Mouse (Mus musculus) MEL (cell line): ENCODE results near the gene Fanci. TPM values are rescaled to one million over a fixed set of nuclear protein-coding genes. Genes with fewer than 3 reads are reported as not detected.

ENCODE experiments used
- DNase-seq: peaks from one replicate; pipeline ENCODE4 v3.0.0; 2011; ENCODE audit warnings: low read depth, low spot score
- H3K27ac ChIP-seq: 2 replicates; pipeline ENCODE4 v1.5.1; 2012; ENCODE audit warnings: low read depth, mild to moderate bottlenecking, control low read depth, low read length, moderate library complexity; ENCODE audit not compliant: control insufficient read depth
- H3K27me3 ChIP-seq, 2 experiments: fragments of 150-350 bp in 1 of 2; sonication (generic) in 1 of 2; 2 replicates each; pipeline ENCODE4 v1.6.1; 2012; ENCODE audit warnings: low read length in 2 of 2, mild to moderate bottlenecking in 2 of 2, improper control_type of control experiment in 1 of 2, moderate library complexity in 1 of 2; ENCODE audit not compliant: insufficient read depth in 2 of 2, control insufficient read depth in 1 of 2
- H3K36me3 ChIP-seq, 2 experiments: 2 replicates each; pipeline ENCODE4 v1.6.1; 2012 to 2014; ENCODE audit warnings: low read length in 2 of 2, improper control_type of control experiment in 1 of 2, inconsistent platforms in 1 of 2, mild to moderate bottlenecking in 1 of 2; ENCODE audit not compliant: insufficient read depth in 2 of 2, control insufficient read depth in 1 of 2
- H3K4me1 ChIP-seq, 2 experiments: fragments of 150-350 bp in 1 of 2; sonication (generic) in 1 of 2; 2 replicates each; pipeline ENCODE4 v1.6.1; 2012; ENCODE audit warnings: low read length in 2 of 2, improper control_type of control experiment in 1 of 2, mild to moderate bottlenecking in 1 of 2; ENCODE audit not compliant: insufficient read depth in 2 of 2, control insufficient read depth in 1 of 2
- H3K4me3 ChIP-seq, 2 experiments: fragments of 150-350 bp in 1 of 2; sonication (generic) in 1 of 2; 2 replicates each; pipeline ENCODE4 v1.5.1; 2012; ENCODE audit warnings: low read depth in 2 of 2, low read length in 2 of 2, mild to moderate bottlenecking in 2 of 2, moderate library complexity in 2 of 2, control low read depth in 1 of 2, improper control_type of control experiment in 1 of 2; ENCODE audit not compliant: control insufficient read depth in 1 of 2, insufficient read depth in 1 of 2
- H3K79me2 ChIP-seq: 2 replicates; pipeline ENCODE4 v1.6.1; 2012; ENCODE audit warnings: mild to moderate bottlenecking, low read length, moderate library complexity; ENCODE audit not compliant: control insufficient read depth, poor library complexity, insufficient read depth
- H3K9ac ChIP-seq: 2 replicates; pipeline ENCODE4 v1.6.1; 2012; ENCODE audit warnings: low read depth, mild to moderate bottlenecking, control low read depth, low read length, moderate library complexity; ENCODE audit not compliant: control insufficient read depth, poor library complexity, severe bottlenecking
- H3K9me3 ChIP-seq: fragments of 150-350 bp; sonication (generic); replicated peaks from 2 replicates; pipeline ENCODE4 v1.6.1; 2012; ENCODE audit warnings: mild to moderate bottlenecking, low read length, improper control_type of control experiment, moderate library complexity; ENCODE audit not compliant: insufficient read depth
- BHLHE40 ChIP-seq: IDR thresholded peaks from 2 replicates; pipeline ENCODE4 v1.6.1; 2012; ENCODE audit warnings: low read depth, mild to moderate bottlenecking, inconsistent platforms, low read length, improper control_type of control experiment, borderline replicate concordance
- CHD1 ChIP-seq: IDR thresholded peaks from 2 replicates; pipeline ENCODE4 v1.6.1; 2012; ENCODE audit warnings: low read depth, mild to moderate bottlenecking, inconsistent platforms, low read length, improper control_type of control experiment
- CHD2 ChIP-seq: IDR thresholded peaks from 2 replicates; pipeline ENCODE4 v1.6.1; 2011; ENCODE audit warnings: low read length, improper control_type of control experiment
- CTCF ChIP-seq, 3 experiments: IDR thresholded peaks in 2 of 3; conservative IDR thresholded peaks in 1 of 3; 2 replicates each; pipeline ENCODE4 v1.5.1; 2011 to 2012; ENCODE audit warnings: low read length in 3 of 3, low read depth in 2 of 3, mild to moderate bottlenecking in 2 of 3, improper control_type of control experiment in 1 of 3, inconsistent platforms in 1 of 3, mixed read lengths in 1 of 3, moderate library complexity in 1 of 3; ENCODE audit not compliant: control insufficient read depth in 1 of 3, insufficient read depth in 1 of 3, poor library complexity in 1 of 3, severe bottlenecking in 1 of 3
- E2F4 ChIP-seq: IDR thresholded peaks from 2 replicates; pipeline ENCODE4 v1.6.1; 2011; ENCODE audit warnings: low read depth, low read length, improper control_type of control experiment, borderline replicate concordance
- ELF1 ChIP-seq: IDR thresholded peaks from 2 replicates; pipeline ENCODE4 v1.6.1; 2014; ENCODE audit warnings: low read depth, mild to moderate bottlenecking, inconsistent platforms, low read length, improper control_type of control experiment, moderate library complexity
- EP300 ChIP-seq, 2 experiments: IDR thresholded peaks; 2 replicates each; pipeline ENCODE4 v1.6.1; 2011; ENCODE audit warnings: improper control_type of control experiment in 2 of 2, low read length in 2 of 2, low read depth in 1 of 2, mild to moderate bottlenecking in 1 of 2
- ETS1 ChIP-seq: IDR thresholded peaks from 2 replicates; pipeline ENCODE4 v1.6.1; 2012; ENCODE audit warnings: low read depth, mild to moderate bottlenecking, inconsistent platforms, low read length, improper control_type of control experiment, moderate library complexity
- GABPA ChIP-seq: IDR thresholded peaks from 2 replicates; pipeline ENCODE4 v1.6.1; 2012; ENCODE audit warnings: low read depth, mild to moderate bottlenecking, inconsistent platforms, low read length, improper control_type of control experiment, moderate library complexity
- GATA1 ChIP-seq: IDR thresholded peaks from 2 replicates; pipeline ENCODE4 v1.6.1; 2011; ENCODE audit warnings: low read depth, low read length, improper control_type of control experiment
- HCFC1 ChIP-seq: IDR thresholded peaks from 2 replicates; pipeline ENCODE4 v1.6.1; 2012; ENCODE audit warnings: low read depth, mild to moderate bottlenecking, inconsistent platforms, low read length, improper control_type of control experiment, moderate library complexity
- JUND ChIP-seq: IDR thresholded peaks from 2 replicates; pipeline ENCODE4 v1.6.1; 2011; ENCODE audit warnings: low read depth, mild to moderate bottlenecking, improper control_type of control experiment, low read length
- KAT2A ChIP-seq: conservative IDR thresholded peaks from 2 replicates; pipeline ENCODE4 v1.6.1; 2012; ENCODE audit warnings: low read depth, low read length, improper control_type of control experiment, inconsistent platforms
- MAFK ChIP-seq: IDR thresholded peaks from 2 replicates; pipeline ENCODE4 v1.6.1; 2011; ENCODE audit warnings: low read depth, mild to moderate bottlenecking, low read length, improper control_type of control experiment, borderline replicate concordance
- MAX ChIP-seq: IDR thresholded peaks from 2 replicates; pipeline ENCODE4 v1.6.1; 2011; ENCODE audit warnings: low read length, improper control_type of control experiment
- MAZ ChIP-seq: IDR thresholded peaks from 2 replicates; pipeline ENCODE4 v1.6.1; 2012; ENCODE audit warnings: low read depth, mild to moderate bottlenecking, inconsistent platforms, low read length, improper control_type of control experiment
- MEF2A ChIP-seq: IDR thresholded peaks from 2 replicates; pipeline ENCODE4 v1.6.1; 2014; ENCODE audit warnings: low read depth, mild to moderate bottlenecking, inconsistent platforms, low read length, improper control_type of control experiment; ENCODE audit not compliant: poor library complexity, insufficient replicate concordance, severe bottlenecking; ENCODE audit errors: extremely low read depth
- MYB ChIP-seq: IDR thresholded peaks from 2 replicates; pipeline ENCODE4 v1.6.1; 2011; ENCODE audit warnings: mild to moderate bottlenecking, low read depth, low read length, improper control_type of control experiment
- MYC ChIP-seq: IDR thresholded peaks from 2 replicates; pipeline ENCODE4 v1.6.1; 2011; ENCODE audit warnings: low read depth, mild to moderate bottlenecking, low read length, improper control_type of control experiment, moderate library complexity
- NELFE ChIP-seq: IDR thresholded peaks from 2 replicates; pipeline ENCODE4 v1.6.1; 2011; ENCODE audit warnings: low read depth, low read length, improper control_type of control experiment
- NRF1 ChIP-seq: IDR thresholded peaks from 2 replicates; pipeline ENCODE4 v1.6.1; 2014; ENCODE audit warnings: low read depth, mild to moderate bottlenecking, inconsistent platforms, low read length, improper control_type of control experiment, moderate library complexity; ENCODE audit not compliant: poor library complexity, insufficient read depth, severe bottlenecking
- POLR2A ChIP-seq, 2 experiments: IDR thresholded peaks; 2 replicates each; pipeline ENCODE4 v1.6.1; 2011 to 2012; ENCODE audit warnings: low read length in 2 of 2, mild to moderate bottlenecking in 2 of 2, control low read depth in 1 of 2, improper control_type of control experiment in 1 of 2, low read depth in 1 of 2, moderate library complexity in 1 of 2; ENCODE audit not compliant: control insufficient read depth in 1 of 2, insufficient read depth in 1 of 2, poor library complexity in 1 of 2
- POLR2AphosphoS2 ChIP-seq: IDR thresholded peaks from 2 replicates; pipeline ENCODE4 v1.6.1; 2011; ENCODE audit warnings: low read length, improper control_type of control experiment
- POLR2AphosphoS5 ChIP-seq: IDR thresholded peaks from 2 replicates; pipeline ENCODE4 v1.6.1; 2012; ENCODE audit warnings: low read depth, borderline replicate concordance, mild to moderate bottlenecking, inconsistent platforms, low read length, moderate library complexity, mixed read lengths
- RAD21 ChIP-seq: IDR thresholded peaks from 2 replicates; pipeline ENCODE4 v1.6.1; 2011; ENCODE audit warnings: mild to moderate bottlenecking, low read depth, low read length, improper control_type of control experiment
- RCOR1 ChIP-seq: IDR thresholded peaks from 2 replicates; pipeline ENCODE4 v1.6.1; 2012; ENCODE audit warnings: low read depth, mild to moderate bottlenecking, inconsistent platforms, low read length, improper control_type of control experiment
- SIN3A ChIP-seq: IDR thresholded peaks from 2 replicates; pipeline ENCODE4 v1.6.1; 2012; ENCODE audit warnings: low read length, improper control_type of control experiment, inconsistent platforms
- SMC3 ChIP-seq: IDR thresholded peaks from 2 replicates; pipeline ENCODE4 v1.6.1; 2011; ENCODE audit warnings: low read depth, low read length, improper control_type of control experiment
- TAL1 ChIP-seq: IDR thresholded peaks from 2 replicates; pipeline ENCODE4 v1.6.1; 2012; ENCODE audit warnings: mild to moderate bottlenecking, inconsistent platforms, low read length, moderate library complexity, mixed read lengths
- UBTF ChIP-seq: IDR thresholded peaks from 2 replicates; pipeline ENCODE4 v1.6.1; 2012; ENCODE audit warnings: low read depth, mild to moderate bottlenecking, inconsistent platforms, low read length, improper control_type of control experiment, moderate library complexity, borderline replicate concordance; ENCODE audit not compliant: insufficient read depth
- USF1 ChIP-seq: IDR thresholded peaks from 2 replicates; pipeline ENCODE4 v1.6.1; 2014; ENCODE audit warnings: low read depth, mild to moderate bottlenecking, inconsistent platforms, low read length, improper control_type of control experiment, moderate library complexity
- ZC3H11A ChIP-seq: IDR thresholded peaks from 2 replicates; pipeline ENCODE4 v1.6.1; 2012; ENCODE audit warnings: low read depth, mild to moderate bottlenecking, inconsistent platforms, low read length, improper control_type of control experiment
- ZKSCAN1 ChIP-seq: IDR thresholded peaks from 2 replicates; pipeline ENCODE4 v1.6.1; 2012; ENCODE audit warnings: low read depth, mild to moderate bottlenecking, inconsistent platforms, low read length, improper control_type of control experiment, moderate library complexity
- ZMIZ1 ChIP-seq: IDR thresholded peaks from 2 replicates; pipeline ENCODE4 v1.6.1; 2012; ENCODE audit warnings: low read depth, mild to moderate bottlenecking, inconsistent platforms, low read length, improper control_type of control experiment, moderate library complexity
- ZNF384 ChIP-seq: IDR thresholded peaks from 2 replicates; pipeline ENCODE4 v1.6.1; 2012; ENCODE audit warnings: low read depth, mild to moderate bottlenecking, inconsistent platforms, low read length, improper control_type of control experiment
- polyA plus RNA-seq, 2 experiments: library from polyadenylated mRNA; stranded (reverse) in 1 of 2; unstranded in 1 of 2; fragments of >175 nt in 1 of 2; fragments of >200 nt in 1 of 2; gene quantifications; 2 replicates each; pipeline versions ENCODE4 v1.2.1 to v1.2.4; 2012; ENCODE audit warnings: low replicate concordance in 2 of 2, low read depth in 1 of 2; ENCODE audit not compliant: insufficient read length in 2 of 2, insufficient read depth in 1 of 2, missing spikeins in 1 of 2
- total RNA-seq: library from RNA; depleted of rRNA; stranded (reverse); fragments of 300-350 nt; gene quantifications from 2 replicates; pipeline ENCODE4 v1.2.3, GENCODE M21; 2012

Gene Fanci
- total and polyA plus RNA-seq, 3 experiments = 8.4 to 9.0 TPM; not detected in 1

DNA sequence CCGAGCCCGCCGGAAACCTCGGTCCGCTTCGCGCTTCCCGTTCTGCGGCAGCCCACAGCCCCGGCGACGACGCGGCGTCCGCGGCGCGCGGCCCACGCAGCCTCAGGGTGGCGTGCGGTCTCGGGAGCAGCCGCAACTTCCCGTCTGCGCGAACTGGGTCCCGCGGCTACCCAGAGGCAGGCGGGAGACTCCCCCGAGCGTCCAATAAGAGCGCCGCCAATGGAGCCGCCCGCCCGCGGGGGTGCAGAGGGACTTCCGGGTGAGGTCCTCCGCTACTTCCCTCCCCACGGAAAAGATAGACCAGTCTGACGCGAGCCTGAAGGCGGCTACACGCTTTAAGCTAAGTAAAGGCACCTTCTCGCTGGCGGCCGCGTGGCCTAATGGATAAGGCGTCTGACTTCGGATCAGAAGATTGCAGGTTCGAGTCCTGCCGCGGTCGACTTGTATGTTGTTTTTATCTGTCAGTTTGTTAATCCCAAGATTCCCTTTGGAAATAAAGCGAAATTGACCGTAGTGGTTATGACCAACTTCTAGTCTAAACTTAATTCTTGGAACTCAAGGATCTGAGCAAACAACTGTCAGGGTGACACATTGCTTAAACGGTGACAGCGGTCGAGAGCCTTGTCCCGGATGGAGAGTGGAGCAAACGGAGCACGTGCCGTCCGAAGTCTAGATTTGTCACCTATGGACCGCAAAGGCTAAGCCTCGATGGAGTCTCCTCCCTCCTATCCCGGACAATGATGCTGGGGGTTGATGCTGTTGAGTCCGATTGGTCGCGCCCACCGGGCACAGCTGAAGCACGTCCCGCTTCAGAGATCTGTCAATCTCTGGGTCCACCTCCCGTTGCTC lies 74.5 kb downstream of the Fanci start, which contains the start of gene Polg:
Gene Polg, minus strand, starts transcription at position 310 of the 849 bp plus-strand sequence.
- Histone ChIP-seq H3K27me3 (no peaks in the 10 kb centered on the region), H3K36me3 (peaks cover 0 to 32% of the 10 kb centered on the region in 2 experiments; a peak in 2 of 4 replicates), H3K4me1 (peaks cover 2 to 50% of the 10 kb centered on the region in 2 experiments), H3K4me3 (peak within 1 kb of the TSS; percentile 79 to 94), H3K9ac (peak within 1 kb of the TSS; percentile 97), H3K9me3 (no peaks in the 10 kb centered on the region), H3K79me2 (peaks cover 27% of the 10 kb centered on the region), H3K27ac (peak within 1 kb of the TSS; percentile 64)
- DNase-seq = peak; percentile 98
- TF ChIP-seq POLR2AphosphoS5 (no peak), CHD2 (no peak), ELF1 (peak; percentile 99), ZKSCAN1 (no peak), MAFK (peak; percentile 99), ZC3H11A (no peak), MYB (no peak), ZNF384 (no peak), KAT2A (no peak; the same call in 1 of the 2 replicates), UBTF (0 out of 2 replicates have a peak, but pooled peaks have one; percentile 35), CTCF (IDR thresholded peaks at IDR 0.05 in 2 of 3, conservative IDR thresholded peaks at IDR 0.05 in 1 of 3; ENCODE audit: control insufficient read depth in 1 of 3, insufficient read depth in 1 of 3, low read depth in 2 of 3, low read length in 3 of 3, poor library complexity in 1 of 3, severe bottlenecking in 1 of 3) (no peak), MYC (no peak), POLR2AphosphoS2 (no peak), NELFE (peak; percentile 88), GABPA (no peak), ZMIZ1 (peak; percentile 73), TAL1 (peak; percentile 12; the same call in 1 of the 2 replicates), USF1 (peak; percentile 58), BHLHE40 (peak; percentile 83; the same call in 1 of the 2 replicates), JUND (no peak), MAZ (peak; percentile 90; the same call in 1 of the 2 replicates), RAD21 (no peak), EP300 (IDR thresholded peaks at IDR 0.05; ENCODE audit: low read depth in 1 of 2, low read length in 2 of 2) (peak in 1 of 2 experiments; percentile 44; a peak in 2 of 4 replicates), ETS1 (peak; percentile 58; the same call in 1 of the 2 replicates), MEF2A (no peak), CHD1 (peak; percentile 99), HCFC1 (peak; percentile 86), MAX (peak; percentile 85), POLR2A (IDR thresholded peaks at IDR 0.05; ENCODE audit: control insufficient read depth in 1 of 2, insufficient read depth in 1 of 2, low read depth in 1 of 2, low read length in 2 of 2, poor library complexity in 1 of 2) (peak; percentile 85 to 87; a peak in 3 of 4 replicates), RCOR1 (0 out of 2 replicates have a peak, but pooled peaks have one; percentile 33), NRF1 (peak; percentile 60), SMC3 (no peak), GATA1 (peak; percentile 68), E2F4 (peak; percentile 70; the same call in 1 of the 2 replicates), SIN3A (peak; percentile 87)
